Mouse (Mus musculus): ENCODE data around the gene Lekr1. TPM values are rescaled to one million over a fixed set of nuclear protein-coding genes. Genes with fewer than 3 reads are reported as not detected.

The Lekr1 gene
- polyA plus RNA-seq (2012; rRNA removed): 0.83 TPM in 2 replicates

DNA sequence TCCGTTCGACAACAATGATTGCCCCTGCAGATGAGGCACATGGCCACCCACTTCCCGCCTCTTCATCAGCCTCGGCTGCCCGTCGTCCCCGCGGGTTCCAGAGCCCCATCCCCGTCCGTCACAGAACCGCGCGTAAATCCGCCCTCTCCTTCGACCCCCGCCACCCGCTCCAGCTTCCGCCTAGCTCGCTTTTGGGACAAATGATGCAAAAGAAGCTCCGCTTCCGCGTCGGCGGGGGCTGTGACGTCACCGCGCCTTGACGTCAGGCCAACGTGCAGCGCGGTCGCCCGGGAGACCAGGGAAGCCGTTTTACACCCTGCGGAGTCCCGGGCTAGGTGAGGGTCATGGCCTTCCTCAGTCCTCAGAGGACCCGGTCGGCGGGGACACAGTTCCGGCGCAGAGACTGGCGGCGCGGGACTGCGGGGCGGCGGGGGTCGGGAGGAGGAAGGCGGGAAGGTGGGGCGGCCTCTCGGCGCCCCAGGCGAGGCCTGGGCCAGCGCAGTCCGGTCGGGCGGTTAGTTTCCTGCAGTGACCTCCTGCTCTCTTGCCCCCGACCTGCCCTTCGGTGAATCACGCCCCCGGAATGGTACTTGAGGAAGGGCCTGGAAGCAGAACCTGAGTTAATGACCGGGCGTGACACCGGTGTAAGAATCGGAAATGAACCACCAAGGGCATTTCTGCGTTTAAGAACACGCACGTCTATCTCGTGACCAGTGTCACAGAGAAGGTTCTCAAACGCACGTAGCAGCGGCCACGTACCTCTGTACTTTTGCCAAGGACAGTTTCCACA lies at the start of gene Lekr1:
Lekr1 (plus strand) TSS at position 252 of the 790 bp plus-strand sequence.

Other genes with a start within 250 kb of the Lekr1 start
- gene Tiparp, start 137.8 kb upstream of the Lekr1 start, polyA plus RNA-seq (2012; rRNA removed): 8.0 and 16.1 TPM in 2 replicates